Mouse (Mus musculus) kidney, postnatal 36 days (tissue): ENCODE measurements around the gene Pink1.

Source experiments
- DNase-seq, 2 experiments: peaks; one replicate each; pipeline ENCODE4 v3.0.0; 2021 to 2022; ENCODE audit warnings: mixed read lengths in 2 of 2

Pink1 gene

DNA sequence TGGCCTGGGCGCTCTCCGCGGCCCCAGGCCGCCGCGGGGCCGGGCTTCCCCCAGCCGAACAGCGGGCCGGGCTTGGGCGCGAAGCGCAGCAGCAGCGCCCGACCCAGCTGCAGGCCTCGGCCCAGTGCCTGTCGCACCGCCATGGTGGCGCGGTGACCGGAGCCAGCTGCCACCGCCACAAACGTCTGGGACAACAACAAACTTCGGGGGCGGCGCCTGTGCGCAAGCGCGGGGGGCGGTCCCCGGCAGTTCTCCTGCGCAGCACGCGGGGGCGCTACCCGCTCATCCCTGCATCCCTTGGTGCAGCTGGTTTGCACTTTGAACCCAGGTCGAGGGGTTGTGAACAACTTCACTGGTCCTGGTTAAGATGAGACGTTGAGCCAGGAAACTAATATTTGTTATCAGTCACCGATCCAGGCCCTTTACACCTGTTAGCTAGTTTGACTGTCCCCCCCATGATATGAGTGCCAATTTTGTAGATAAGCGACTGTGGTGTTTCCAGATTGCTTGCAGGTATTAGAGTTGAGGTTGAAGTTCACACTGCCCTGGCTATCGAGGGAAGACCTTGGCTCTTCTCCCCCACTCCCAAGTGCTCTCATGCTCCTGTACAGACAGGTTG is at the start of gene Pink1:
Gene Pink1, minus strand, starts transcription at position 231 of the 619 bp plus-strand sequence.
- DNase-seq: peak; percentile 94 to 95

DNA sequence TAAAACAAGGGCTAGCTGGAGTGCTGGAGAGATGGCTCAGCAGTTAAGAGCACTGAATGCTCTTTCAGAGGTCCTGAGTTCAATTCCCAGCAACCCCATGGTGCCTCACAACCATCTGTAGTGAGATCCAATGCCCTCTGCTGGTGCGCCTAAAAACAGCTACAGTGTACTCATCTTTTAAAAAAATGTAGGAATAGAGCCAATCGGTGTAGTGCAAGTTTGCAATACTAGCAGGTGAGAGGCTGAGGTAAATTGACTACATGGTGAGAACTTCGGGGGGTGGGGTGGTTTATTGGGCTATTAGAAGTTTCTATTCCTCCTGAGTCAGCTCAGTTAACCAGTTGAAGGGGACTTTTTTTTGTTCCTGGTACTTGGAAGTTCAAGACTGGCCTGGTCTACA is 49.0 kb upstream of the Pink1 start:
- DNase-seq: no peak

DNA sequence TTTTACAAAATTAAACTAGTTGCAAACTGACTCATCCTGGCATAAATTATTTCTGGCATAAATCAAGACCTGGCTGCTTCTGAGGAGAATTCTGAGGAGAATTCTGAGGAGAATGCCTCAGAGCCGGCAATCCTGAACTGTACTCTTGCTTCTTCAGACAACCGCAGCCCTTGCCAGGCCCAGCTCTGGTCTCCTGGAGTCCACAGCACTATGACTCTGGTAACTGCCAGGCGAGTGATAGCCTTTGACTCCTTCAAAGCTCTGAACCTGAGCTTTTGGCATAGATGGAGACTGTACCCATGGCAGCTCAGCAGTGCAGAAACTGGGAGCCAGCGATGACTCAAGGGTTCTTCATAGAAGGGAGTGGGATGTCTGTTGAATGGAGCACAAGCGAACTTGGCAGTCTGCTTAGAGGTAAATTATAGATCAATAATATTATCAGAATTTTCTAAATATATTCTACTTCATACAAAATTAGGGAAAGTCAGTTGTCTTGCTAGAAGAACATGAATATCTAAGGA is 44.9 kb upstream of the Pink1 start:
- no peak for DNase-seq

DNA sequence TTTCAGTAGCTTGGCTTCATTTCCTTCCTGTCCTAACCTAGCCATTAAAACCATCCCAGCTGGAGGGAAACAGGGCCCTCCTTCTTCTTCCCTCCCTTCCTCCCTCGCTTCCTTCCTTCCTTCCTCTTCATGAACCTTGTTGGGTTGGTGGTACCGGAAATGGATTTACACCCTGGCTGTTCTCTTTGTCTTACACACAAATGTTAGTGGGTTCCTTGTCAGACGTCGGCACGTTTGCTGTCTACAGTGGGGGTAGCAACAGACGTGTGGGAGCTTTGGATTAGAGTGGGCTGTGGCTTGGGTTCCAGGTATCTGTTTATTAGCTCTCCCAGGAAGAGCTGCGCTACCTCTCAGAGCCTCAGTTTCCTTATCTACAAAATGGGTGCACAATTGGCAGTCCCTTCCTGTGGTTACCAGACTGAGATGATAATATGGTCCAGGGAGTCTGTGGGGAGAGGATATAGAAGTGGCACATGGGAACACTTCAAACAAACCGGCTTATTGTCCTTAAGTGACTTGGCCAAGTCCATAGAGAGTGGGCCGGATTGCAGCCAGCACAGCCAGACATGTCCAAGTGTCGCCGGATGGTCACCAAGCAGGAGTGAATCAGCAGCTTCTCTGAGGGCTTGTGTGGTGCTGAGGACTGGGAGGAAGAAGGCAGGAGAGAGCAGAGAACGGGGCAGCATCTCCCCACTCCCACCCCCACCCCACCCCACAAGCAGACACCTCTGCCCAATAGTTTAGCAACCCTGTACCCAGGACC is 42.6 kb upstream of the Pink1 start:
- no peak for DNase-seq

DNA sequence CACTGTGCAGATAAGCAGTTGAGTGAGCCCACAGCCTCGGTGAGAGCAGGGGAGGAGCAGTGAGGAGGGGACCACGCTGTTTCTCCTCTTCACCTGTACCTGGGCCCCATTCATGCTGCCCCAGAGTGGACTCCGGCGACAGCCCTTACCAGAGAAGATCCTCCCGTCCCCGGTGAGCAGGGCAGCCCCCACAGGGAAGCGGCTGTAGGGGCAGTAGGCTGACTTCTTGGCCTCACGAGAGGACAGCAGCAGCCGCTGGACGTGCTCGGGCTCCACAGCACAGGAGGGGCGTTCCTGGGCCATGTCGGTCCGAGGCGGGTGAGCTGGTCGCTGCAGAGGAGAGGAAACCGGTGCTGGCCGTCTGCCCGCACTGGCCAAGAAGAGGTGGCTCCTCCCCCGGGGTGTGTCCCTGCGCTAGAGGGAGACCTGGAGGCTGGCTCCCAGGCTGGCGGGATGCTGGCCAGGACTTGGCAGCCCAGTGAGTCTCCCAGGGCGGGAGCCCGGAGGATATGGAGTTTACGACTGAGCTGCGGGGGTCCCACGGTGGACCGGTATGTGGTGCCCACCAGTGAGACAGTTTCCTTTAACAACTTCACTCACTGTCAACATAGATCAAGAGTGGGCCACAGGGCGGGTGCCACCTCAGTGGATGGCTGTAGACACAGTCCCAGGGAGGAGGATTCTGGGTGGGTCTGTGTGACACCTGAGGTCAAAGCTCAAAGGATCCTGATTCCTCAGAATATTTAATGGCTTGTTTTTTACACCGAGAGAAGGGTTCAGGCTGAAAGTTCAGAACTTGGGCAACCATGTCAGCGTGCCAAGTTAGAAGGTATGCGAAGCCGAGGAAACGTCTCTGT is 41.8 kb upstream of the Pink1 start, which contains the start of gene Cda:
Gene Cda, minus strand, starts transcription at position 352 of the 857 bp plus-strand sequence.
- DNase-seq: peak; percentile 96 to 97

DNA sequence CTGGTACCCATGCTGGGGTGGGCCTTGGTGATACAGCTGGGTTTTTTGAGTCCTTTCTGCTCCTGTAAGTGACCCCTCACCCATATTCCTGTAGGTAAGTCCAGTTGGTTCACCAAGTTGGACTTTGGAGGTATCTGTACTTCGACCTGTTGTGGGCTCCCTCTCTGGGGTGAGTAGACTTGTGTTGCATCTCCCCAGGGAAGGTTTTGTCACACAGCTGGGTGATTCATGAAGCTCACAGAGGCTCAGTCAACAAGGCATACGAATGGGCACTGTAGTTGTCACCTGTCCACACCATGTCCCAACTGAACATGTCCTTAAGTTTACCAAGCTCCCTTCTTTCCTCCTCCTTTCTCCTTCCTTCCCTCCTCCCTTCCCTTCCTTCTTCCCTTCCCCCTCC is 40.5 kb upstream of the Pink1 start:
- DNase-seq: peak; percentile 71 to 85

DNA sequence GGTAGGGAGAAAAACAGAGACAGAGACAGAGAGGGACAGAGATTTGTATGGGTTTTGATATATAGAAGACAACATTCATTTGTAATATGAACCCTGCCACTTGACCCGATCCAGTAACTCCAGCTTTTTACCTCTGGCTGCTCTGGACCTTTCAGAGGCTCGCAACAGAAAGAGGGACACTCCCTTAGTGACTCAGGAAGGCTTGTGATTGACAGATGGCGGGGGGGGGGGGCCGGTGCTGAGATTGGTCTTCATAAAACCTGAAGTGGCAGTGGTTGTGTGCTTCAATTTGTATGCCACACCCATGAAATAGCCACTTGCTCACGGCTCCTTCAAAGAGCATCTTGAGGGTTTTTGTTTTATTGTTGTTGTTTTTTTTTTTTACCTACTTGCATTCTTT is 37.4 kb upstream of the Pink1 start:
- no peak for DNase-seq

DNA sequence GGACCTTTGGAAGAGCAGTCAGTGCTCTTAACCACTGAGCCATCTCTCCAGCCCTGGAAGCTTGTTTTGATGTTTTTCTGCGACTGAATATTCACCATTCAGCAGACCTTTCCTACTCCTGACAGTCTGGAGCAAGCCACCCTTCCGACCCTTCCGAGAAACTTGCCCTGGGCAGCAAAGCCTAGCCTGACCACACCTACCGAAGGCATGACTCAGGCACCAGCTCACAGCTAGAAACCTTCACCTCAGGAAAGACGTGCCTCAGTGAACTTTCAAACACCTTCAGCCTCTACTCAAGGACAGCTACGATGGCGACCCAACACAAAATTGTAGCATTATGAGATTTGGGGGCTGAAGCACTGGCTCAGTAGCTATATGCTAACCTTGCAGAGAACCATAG is 36.8 kb upstream of the Pink1 start:
- peak; percentile 47 to 58 for DNase-seq

DNA sequence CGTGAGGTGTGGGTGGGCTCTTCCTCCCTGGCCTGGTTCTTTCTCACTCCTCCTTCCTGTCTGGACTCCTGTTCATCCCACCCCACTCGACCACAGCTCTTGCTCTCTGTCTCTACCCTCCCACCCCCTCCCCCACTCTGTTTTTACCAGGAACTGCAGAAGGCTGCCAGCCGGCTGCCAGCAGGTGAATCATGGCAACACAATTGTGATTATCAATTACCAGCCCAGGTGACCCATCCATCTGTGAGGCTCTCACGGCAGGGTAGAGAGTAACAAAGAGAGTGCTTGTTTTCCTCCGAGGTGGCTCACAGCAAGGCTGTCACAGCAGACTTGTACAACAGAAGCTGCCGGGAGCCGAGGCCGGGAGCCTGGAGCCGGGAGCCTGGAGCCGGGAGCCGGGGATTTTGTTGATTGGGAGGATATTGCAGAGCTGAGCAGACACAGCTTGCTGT is 35.3 kb upstream of the Pink1 start:
- DNase-seq: no peak

DNA sequence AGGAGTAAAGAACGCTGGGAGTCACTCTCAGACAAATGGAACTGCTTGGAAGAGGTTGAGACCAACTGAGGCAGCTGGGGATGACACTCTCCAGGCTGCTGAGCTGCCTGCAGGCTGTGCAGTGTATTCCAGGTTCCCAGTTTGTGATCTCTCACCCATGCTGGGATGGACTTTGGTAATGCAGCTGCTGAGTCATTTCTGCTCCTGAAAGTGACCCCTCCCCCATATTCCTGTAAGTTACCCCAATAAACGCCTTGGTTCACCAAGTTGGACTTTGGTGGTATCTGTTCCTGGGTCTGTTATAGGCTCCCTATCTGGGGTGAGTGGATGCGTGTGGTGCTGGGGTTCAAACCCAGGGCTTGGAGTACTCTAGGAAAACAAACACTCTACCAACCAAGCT is 32.1 kb upstream of the Pink1 start:
- peak in 1 of 2 experiments; percentile 55 for DNase-seq

DNA sequence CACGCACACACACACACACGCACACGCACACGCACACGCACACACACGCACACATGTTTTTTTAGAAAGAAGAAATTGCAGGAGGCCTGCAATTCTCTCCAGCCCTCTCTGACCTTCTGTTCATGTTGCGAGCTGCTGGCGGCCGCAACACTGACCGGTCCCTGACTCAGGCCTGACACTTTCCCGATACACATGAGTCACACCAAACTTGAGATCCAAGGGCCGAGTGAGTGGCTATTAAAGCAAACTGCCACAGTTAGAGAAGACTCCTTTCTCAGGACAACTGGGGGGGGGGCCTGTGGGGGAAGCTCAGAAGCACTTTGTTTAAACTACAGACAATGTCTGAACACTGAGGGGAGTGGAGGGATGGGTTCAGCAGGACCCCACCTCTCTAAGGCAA is 30.4 kb upstream of the Pink1 start:
- no peak for DNase-seq

DNA sequence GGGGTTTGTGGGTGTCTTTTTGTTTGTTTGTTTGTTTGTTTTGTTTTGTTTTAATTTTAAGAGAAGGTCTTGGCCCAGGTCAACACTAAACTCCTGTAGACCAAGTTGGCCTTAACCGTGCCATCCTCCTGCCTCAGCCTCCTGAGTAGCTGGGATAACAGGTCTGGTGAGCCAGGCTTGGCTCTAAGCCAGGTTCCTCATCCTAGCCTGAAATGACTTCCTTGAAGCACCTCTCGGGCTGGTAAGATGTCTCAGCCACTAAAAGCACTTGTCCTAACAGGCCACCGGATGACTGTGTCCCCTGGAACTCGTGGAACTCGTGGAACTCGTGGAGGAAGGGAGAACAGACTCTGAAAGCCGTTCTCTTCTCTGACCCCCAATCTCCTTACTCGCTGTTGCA is 30.0 kb upstream of the Pink1 start:
- peak in 1 of 2 experiments; percentile 50 for DNase-seq

DNA sequence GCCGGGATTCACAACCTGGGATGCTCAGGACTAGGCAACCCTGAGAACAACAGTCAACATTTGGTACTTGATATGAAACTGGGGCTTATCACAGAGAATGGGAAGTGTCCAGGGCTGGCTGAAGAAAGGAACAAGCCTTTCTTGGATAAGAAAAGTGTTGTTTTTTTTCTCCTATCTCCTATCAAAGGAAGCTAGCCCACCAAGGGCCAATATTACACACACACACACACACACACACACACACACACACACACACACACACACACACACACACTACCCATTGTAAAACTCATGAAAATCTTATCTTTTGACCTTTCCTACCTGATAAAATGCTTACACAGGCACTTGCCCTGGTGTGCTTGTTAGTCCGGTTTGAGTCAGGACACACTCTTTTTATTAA is 29.4 kb upstream of the Pink1 start:
- no peak for DNase-seq

DNA sequence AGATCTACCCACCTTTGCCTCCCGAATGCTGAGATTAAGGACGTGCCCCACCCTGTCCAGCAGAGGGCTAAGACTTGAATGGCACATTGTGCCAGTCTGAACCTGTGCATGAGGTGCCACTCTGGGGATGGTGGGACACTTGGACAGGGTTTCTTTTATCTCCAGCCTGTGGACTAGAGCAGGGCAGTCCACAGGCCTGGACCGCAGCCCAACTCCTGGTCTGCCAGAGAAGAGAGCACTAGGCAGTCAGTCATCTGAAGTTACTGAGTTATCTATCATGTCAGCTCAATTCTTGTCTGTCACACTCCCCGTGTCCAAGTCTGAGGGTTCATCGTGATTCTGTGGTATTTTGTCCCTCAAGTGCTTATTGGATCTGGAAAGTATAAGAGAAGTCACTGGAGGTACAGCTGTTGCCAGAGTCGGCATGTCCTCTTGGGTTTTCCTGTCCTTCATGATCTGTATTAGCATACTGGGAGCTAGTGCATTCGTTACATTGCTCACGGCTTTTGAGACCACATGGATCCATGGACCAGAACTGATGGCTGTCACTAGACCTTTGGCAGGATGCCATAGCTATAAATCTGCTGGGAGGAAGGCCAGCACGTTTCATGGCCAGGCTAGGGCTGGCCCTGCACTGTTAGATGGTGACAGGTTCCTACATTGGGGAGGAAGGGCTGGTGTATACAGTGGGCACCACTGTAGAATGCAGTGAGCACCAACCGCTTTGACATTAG is 27.5 kb upstream of the Pink1 start:
- DNase-seq: peak; percentile 75 to 78

DNA sequence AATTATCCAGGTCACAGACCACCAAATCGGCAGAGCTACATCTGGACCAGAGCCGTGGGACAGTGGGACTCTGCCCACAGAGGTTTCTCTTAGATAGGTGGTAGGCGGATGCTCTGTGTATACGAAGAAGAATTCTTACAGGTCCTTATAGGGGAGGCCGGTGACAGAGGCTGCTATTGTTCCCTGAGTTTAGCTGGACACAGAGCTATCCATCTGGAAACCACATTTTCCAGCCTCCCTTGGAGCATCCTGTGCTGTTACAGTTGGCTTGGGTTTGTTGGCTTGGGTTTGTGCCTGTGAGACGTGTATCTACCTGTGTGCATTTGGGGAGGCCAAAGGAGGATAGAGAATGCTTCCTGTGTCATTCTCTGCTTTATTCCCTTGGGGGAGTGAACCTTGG is 26.6 kb upstream of the Pink1 start:
- DNase-seq: no peak

DNA sequence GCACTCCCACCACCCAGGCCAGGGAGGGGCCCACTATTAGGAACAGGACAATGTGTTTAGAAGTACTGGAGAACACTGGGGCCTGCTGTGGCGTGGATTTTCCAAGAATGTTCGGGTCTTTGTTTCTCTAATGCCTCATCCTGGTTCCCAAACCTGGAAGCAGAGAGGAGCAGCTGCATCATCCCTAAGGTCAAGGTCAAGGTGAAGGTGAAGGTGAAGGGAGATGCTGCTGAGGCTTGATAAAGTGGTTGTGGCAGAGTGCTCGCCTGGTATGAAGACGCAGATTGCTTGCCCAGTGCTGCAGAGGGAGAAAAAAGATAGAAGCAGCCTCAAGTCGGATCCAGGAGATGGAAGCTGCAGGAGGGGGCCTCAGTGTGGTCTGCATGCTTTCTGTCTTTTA is 25.7 kb upstream of the Pink1 start:
- no peak for DNase-seq

DNA sequence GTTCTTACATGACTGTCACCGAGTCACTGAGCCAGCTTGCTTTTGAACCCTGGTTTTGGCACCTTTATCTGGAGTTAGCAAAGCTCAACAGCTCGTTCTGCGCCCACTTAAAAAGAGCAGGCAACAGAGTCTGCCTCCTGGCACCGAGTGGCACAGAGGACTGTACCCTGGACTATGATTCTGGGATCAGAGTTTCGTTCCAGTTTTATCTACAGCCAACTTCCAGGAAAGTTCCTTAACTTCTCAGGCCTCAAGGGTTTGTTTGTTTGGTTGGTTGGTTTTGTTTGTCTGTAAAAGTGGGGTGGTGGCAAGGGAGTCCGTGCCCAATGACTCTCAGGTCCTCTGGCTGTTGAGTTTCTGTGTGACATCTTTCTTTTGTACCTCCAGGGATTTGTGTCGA is 22.6 kb upstream of the Pink1 start:
- peak; percentile 69 to 77 for DNase-seq

DNA sequence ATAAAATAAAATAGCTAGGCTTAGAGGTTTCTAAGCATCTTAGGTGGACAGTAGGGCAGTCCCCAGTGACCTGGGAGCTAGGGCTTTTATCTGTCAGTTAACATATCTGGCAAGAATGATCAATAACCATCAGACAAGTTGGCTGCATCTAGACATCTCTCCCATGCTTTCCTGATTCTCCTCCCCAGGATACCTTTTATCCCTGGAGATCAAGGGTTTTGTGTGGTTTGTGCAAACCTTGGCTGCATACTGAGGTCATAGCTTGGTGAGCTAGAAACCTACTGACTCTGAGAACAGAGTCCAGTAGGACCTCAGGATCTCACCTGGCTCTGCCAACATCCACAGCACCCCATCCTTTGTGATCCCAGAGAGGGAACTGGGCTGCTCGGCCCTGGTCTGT is 21.2 kb upstream of the Pink1 start:
- DNase-seq: no peak

DNA sequence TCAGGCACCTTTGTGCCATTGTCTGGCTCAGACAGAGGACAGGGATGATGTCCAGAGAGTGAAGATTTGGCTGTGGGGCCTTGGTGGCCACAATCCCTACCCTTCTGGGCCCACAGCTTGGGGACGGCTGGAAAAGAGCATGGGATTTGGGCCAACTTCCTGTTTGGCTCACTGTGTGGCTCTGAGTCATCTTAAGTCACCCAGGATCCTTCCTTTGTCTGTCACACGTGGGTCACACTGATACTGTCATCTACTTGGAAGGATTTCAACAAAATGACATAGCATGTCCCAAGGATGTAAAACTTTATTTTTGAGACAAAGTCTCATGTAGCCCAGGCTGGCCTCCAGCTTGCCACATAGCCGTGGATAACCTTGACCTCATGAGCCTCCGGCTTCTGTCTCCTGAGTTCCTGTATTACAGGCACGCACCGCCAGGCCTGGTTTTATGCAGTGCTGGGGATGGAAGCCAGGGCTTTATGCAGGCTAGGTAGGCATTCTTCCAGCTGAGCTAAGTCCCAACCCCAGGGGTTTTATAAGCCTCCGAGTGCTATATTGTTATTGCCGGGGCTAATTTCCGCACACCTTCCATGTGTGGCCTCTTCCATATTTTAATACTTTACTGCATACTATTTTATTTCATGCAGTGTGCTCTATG is 18.9 kb upstream of the Pink1 start:
- peak; percentile 55 to 58 for DNase-seq

DNA sequence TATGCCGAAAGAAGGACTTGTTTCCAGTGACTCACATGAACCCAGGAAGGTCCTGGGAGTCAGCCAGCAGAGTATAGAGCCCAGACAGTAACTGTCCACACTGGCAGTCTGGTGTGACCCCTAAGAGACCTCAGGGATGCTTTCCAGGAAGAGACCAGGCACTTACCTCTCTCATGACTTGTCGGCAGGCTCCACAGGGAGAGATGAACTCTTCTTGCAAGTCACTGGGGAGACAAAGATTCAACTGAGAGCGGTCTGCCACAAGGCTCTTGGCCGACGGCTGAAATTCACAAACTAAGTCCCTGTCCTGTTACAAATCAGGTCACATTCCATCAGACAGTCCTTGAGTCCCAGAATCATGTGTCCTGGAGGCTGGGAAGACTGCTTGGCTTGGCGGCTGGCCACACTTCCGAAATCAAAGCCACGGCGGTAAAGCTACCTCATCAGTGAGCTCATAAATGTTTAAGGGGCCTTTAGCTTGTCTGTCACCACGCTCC is 17.3 kb upstream of the Pink1 start:
- DNase-seq: peak; percentile 61 to 76

DNA sequence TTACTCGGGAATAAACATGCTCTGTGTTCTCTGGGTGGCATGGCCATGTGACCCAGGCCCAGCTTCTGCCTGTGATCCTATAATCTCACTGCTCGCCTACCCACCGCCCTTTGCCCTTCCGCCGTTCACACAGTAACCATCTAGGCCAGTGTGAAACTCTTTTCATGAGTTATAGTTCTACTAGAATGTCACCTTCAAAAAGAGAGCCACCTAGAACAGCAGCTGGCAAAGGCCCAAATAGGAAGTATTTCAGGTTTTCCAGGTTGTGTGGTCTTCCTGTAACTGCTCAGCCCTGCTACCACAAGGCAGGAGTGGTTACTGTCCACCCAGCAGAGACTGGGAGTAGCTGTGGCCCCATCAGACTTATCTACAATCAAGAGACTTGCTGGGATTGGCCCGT is 16.7 kb upstream of the Pink1 start:
- peak; percentile 87 to 93 for DNase-seq

DNA sequence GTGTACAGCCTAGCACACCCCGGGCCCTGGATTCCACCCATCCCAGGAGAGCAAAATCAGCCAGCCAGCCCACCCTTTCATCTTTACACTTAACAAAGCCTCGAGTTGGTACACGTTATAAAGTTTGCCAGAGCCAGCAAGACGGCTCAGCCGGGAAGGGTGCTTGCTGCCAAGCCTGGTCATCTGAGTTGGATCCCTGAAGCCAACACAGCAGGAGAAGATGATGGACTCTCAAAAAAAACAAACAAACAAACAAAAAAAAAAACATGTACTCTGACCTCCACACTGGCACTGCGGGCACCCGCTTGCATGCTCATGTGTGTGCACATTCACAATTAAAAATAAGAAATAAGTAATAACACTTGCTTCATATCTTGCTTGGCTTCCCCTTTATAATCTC is 15.9 kb upstream of the Pink1 start:
- peak; percentile 43 to 54 for DNase-seq
